Mouse (Mus musculus) spleen, adult 2 months (tissue): ENCODE measurements at regions not wholly inside any gene's neighbourhood (a gene's known extent, or its start where the extent isn't known, plus 50 kb on each side); places are given as distances from the start of the nearest gene placed in this dataset.

Experiments
- CTCF ChIP-seq: fragments of 200-500 bp; IDR thresholded peaks from 2 replicates; pipeline ENCODE4 v1.5.1; 2011; ENCODE audit warnings: mild to moderate bottlenecking, inconsistent platforms; ENCODE audit not compliant: insufficient read depth, insufficient read length, insufficient replicate concordance; ENCODE audit errors: extremely low read depth
- POLR2A ChIP-seq: fragments of 200-500 bp; IDR thresholded peaks from 2 replicates; pipeline ENCODE4 v1.6.1; 2011; ENCODE audit warnings: low read depth, low read length, inconsistent platforms

DNA sequence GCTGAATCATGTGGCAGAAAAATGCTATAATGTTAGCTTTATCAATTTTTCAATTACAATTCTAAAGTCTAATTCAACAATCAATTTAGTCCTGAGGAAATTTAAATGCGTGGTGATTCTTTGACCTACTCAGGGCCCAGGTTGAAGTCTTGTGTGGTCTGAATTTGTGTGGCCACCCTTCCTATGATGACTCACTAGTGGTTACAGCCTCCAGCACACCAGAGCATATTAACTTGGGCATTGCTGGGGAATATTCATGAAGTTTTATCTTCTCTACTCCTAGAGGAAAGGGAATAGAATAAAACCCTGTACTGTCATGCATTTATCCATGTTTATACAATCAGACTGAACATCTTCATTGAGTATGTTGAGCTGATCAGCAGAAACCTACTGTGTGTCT lies 665.2 kb downstream of the Inhba start:
- no peak for TF ChIP-seq POLR2A
- no peak for TF ChIP-seq CTCF
